Mouse (Mus musculus) adrenal gland, postnatal 14 days (tissue): ENCODE data around the gene Gpr87. TPM values are rescaled to one million over a fixed set of nuclear protein-coding genes. Genes with fewer than 3 reads are reported as not detected.

ENCODE experiments used
- DNase-seq: peaks from one replicate; pipeline ENCODE4 v3.0.0; 2021; ENCODE audit warnings: mixed read lengths
- long read RNA-seq, 2 experiments: library from polyadenylated mRNA; stranded (forward); transcript quantifications; one replicate each; pipeline ENCODE4 v2.0.0; 2021
- total RNA-seq: library from RNA; stranded (reverse); gene quantifications from 2 replicates; pipeline ENCODE4 v1.2.3, GENCODE M21; 2021

Gene Gpr87
- not detected in 2 replicates for total RNA-seq
- long read RNA-seq, experiment 1, result 0 reads
- long read RNA-seq, experiment 2, result 0 reads

DNA sequence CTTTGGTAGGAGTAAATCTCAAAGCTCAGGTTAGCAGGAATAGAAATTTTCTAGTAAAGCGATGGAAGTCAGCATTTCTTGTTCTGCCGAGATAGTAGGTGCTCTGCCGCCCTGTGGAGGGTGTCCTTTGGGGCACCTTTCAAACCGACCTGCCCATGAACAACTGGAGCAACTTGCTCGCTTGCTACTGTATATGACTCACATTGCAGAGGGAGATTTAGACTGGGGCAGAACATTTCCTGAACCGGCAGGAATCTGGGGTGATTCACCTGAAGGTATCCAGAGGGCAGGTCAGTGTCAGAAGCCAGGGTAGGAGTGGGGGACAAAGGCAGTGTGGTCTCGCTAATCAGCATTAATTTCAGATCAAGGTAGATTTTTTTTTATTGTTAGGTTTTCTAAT lies at the start of gene Gpr87:
Gene Gpr87 (minus strand): TSS at position 167 of the 400 bp plus-strand sequence.
- no peak for DNase-seq

DNA sequence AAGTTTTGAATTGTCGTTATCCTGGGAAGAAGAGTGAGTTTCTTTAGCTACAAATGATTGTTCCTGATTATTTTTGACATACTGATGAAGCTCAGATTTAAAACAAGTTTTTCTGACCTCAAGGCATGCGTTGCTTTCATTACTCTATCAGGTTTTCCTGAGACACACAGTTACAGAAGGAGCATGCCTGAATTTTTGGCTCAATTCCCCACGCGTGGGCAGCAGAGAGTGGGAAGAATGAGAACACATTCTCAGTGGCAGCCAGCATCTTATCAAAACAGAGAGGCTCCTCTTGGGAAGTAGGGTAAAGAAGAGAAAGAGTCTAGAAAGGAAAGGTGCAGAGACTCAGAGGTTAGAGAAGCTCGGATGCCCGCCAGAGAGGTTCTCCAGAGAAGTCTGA lies 48.5 kb upstream of the Gpr87 start:
- DNase-seq, result no peak

DNA sequence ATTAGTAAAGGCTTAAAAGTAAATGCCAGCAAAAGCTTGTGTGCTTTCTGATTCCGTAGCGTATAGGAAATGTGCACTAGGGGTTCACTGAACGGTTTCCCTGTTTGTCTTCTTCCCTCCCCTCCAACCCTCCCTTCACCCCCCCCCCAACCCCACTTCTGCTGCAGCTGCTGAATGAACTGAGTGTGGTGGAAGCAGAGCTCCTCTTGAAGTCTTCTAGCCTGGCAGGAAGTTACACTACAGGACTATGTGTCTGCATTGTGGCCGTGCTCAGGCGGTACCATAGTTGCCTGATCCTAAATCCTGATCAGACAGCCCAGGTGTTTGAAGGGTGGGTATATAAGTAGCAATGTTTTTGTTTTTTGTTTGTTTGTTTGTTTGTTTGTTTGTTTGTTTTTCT lies 40.0 kb upstream of the Gpr87 start:
- DNase-seq, result no peak

DNA sequence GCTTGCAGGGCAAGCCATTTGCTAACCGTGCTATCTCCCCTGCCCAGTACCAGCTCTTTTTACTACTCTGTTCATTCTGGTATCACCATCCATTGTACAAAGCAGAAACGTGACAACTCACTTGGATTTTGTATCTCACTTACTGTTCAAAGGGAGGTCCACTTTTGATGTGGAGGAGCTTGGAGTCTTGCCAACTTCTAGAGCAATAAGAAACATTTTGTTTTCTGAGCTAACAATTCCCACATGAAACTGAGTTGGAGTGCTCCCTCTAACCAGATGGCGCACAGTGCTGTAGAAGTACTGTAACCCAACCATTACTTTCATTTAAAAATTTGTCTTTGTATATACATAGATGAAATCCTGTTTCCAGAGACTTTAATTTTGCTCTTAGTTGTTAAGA lies 36.0 kb upstream of the Gpr87 start:
- DNase-seq, result no peak

DNA sequence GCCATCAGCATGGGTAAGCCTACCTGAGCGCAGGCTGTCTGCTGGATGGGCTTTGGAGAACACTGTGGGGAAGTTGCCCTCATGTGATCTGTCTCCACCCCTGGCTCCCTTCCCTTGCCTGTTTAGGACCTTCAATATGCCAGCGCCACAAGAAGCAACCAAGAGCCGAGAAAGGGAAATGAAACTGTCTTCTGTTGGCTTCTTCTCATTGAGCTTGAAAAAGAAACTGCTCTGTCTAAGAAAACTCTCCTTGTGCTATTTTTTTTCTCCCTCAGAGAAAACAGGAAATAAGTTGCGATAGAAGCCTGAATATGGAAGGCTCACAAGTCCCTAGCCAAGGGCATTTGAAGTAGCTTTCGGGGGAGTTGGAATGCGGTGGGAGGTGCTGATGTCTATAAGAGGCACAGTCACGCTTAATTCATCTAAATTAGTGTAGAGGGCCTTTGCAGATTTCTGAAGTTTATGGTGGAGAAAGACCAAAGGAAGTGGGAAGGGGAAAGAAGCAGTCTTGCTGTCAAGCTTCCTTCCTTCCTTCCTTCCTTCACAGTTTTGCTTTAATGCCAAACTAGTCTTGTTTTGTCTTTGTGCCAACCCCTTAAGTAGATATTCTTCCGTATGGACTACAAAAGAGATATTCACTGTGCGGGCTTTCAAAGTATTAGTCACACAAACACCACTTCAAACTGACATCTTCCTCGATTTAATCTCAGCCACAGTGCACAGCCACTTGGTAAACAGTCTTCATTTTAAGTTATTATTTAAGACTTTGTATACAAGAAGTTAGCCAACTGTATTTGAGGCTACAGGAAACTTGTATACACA lies 34.0 kb upstream of the Gpr87 start:
- no peak for DNase-seq

DNA sequence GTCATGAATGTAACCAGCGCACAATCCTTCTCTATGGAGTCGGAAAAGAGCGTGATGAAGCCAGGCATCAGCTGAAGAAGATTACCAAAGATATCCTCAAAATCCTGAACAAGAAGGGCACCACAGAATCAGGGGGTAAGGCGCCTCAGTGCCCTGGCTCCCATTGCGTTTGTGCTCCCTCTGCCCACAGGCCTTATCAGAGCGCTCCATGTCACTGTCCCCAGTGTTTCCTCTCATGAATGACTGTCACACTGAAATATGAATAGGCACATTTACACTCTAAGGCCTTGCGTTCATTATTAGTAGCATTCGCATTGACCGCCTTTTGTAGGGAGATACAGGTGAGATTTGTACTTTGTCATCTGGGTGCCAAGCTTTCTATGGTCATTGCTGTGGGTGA lies 32.8 kb upstream of the Gpr87 start:
- DNase-seq, result no peak

DNA sequence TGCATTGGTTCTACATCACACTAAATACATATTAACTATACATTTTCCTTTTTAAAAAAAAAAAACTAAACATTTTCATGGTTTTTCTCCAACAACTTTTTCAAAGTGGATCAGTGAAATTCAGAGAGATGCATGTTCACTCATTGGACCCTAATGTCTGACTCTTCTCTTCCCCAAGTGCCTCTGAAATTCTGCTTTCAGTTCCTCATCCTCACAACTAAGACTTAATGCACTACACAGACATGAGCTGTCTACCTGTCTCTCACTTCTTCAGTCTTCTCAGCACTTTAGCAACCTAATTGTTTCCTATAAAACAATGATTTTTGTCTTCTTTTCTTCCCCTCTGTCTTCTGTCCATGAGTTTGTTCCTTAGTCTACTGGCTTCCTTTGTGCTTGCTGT lies 30.5 kb upstream of the Gpr87 start:
- DNase-seq, result no peak

DNA sequence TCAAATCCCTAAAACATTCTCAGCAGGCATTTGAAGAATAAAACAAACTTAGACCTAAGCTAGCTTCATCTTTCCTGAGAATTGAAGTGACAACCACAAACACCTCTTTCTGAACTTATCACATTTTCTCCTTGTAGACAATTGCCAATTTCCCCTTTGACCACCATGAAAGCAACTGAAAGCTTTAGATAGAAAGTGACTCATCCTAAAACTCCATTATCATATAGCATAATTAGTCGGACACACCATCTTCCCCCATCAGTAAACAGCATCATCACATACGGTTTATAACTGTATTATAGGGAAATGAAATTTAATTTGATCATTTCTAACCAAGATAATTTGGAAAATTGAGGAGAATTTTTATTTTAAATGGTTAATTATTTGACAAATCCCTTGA lies 27.4 kb upstream of the Gpr87 start:
- DNase-seq, result no peak

DNA sequence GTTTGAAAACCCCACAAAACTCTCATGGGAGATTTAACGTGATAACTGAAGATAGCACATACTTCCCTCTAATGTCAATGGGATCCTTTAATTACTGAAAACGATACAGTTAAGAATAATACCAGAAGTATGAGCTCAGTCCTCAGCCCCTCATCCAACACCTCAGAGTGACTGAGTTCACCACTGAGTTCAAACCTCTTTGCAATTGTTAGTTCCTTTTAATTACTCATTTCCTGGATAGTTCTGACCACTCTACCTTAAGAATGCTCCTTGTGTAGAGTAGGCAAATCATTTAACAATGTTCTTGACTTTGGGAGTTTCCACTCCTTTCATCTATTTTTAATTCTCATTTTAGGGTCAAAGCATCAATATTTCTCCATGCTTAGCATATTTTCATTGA lies 24.4 kb upstream of the Gpr87 start:
- no peak for DNase-seq

DNA sequence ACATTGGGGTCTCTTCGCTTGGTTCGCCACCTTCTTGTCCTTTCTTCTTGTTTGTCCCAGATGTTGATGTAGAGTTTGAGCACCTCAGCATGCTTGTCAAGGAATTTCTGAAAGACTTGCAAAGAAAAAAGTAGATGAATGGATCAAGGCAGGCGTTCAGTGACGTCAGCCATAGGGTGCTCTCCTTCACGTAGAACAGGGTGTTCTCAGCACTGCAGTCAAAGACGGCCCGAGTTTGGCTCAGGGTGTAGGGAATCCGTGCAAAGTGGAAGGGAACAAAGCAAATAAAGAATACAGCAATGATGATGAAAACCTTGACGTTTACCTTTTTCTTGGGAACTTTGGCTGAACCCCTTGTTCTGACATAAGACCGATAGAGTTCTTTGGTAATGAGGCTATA lies 22.3 kb upstream of the Gpr87 start:
- DNase-seq, result no peak

DNA sequence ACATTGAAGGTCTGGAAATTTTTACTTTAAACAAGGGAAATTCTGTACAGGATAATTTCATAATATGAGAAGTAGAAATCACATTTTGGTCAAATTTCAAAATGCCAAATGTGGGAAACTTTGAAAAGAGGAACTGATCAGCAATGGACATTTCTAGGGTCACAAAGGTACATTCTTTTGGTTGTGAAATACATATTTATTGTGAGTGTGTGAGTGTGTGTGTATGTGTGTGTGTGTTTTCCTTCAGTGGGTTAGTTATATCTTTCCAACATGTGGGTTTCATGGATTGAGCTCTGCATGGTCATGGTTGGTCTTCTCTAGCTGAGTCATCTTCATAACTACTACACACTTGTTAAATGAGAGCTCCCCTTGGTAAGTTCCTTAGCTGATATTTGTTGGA lies 17.5 kb upstream of the Gpr87 start:
- no peak for DNase-seq

DNA sequence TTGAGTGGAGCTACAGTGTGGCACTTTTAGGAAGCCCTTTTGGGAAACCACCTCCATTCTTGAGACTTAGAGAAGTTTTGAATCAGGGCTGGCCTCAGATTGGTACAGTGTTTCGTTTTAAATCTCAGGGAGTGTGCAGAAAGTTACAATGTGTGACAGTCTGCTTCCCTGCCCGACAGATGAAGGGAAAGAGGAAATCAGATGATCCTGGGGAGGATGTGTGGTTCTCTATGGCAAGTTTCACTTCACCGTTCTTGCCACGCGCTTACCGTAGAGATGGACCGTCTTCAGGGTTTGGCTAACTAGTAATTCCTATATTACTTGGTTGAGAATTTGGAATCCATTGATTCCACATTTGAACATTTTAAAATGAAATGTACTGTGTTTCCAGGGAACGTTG lies 16.9 kb upstream of the Gpr87 start:
- no peak for DNase-seq

DNA sequence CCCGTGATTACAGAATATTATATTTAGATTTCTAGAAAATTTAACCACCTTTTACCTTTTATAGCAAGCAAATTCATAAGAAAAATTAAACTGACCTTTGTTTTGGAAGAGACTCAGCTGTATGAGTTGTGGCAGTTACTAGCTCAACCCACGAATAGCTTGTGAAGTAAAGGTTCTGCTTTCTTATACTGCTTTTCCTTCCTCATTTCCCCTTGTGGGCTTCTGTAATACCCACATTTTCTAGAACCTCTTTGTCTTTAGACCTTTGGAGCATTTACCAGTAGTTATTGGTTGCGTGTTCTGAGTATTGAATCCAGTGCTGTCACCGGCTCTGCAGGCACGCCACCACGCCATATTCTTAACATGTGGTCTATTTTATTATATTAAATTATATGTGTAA lies 15.8 kb upstream of the Gpr87 start, which contains the start of gene P2ry13:
Gene P2ry13 (minus strand): TSS at position 156 of the 400 bp plus-strand sequence.
- no peak for DNase-seq

DNA sequence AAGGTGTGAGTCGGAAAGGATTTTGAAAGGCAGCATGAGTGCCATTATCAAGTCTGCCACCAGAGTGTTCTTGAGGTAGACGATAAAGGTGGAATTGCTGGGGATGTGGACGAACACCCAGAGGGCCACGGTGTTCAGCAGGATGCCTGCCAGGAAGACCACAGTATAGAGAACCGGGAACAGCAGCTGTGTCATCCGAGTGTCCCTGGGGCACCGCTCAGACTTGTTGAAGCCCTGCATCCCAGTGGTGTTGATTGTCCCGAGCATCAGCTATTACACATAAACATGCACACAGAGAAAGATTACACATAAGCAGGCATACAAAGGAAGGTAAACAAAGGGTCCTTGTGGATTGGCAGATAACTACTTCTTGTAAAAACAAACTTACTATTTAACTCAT lies 15.2 kb upstream of the Gpr87 start:
- no peak for DNase-seq

DNA sequence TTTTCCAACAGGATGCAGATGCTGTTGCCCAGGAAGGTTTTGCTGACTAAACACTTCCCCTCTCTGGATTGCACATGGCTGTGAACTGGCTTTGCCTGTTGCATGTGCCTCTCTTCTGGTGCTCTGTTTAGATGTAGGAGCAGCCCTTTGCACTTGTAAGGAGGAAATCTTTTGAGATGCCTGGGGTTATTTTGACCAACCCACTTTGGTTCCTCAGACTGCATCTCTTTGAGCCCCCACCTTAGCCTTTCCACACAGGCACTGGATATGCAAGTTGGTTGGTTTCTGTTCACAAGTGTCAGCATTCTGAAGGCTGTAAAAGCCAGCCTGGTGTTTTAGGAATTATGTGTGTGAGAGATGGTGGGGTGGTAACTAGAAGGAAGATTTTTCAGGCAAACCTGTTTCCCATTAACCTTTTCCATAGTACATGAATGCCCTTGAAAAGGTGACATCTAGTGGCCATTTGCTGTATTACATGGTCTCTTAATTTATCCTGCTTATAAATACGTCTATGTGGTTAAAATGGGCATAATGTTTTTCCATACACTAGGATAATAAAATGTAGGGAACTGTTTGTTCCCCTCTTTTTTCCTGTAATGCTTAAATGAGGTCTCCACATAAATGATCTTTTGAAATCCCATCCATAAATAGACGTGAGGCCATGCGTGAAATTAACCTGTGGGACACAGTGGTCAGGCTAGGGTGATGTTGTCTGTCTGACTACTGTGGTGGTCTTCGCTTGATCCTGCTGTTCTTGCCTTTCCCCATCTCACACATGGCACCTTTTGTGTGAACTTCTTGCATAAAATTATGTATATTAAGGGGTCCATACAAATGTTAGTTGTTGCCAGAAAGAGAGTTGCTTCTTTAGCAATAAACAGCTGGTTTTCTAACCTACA lies 14.0 kb upstream of the Gpr87 start:
- no peak for DNase-seq

DNA sequence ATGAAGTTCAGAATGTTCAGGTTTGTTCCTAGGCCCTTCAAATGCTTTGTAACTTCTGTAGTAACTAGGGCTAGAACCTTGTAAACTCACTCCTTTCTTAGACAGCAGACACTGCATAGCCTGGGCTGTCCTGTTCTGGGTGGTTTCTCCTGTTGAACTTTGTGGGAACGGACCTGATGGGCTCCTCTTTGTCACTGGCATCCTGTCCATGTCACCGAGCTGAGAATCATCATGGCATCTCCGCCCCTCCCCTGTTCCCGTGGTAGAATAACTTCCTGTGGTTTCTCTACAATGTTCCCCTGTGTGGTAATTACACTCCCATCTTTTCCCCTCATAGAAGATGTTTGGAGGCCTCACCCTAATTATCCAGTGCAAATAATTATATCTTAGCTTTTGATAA lies 11.0 kb upstream of the Gpr87 start:
- no peak for DNase-seq

DNA sequence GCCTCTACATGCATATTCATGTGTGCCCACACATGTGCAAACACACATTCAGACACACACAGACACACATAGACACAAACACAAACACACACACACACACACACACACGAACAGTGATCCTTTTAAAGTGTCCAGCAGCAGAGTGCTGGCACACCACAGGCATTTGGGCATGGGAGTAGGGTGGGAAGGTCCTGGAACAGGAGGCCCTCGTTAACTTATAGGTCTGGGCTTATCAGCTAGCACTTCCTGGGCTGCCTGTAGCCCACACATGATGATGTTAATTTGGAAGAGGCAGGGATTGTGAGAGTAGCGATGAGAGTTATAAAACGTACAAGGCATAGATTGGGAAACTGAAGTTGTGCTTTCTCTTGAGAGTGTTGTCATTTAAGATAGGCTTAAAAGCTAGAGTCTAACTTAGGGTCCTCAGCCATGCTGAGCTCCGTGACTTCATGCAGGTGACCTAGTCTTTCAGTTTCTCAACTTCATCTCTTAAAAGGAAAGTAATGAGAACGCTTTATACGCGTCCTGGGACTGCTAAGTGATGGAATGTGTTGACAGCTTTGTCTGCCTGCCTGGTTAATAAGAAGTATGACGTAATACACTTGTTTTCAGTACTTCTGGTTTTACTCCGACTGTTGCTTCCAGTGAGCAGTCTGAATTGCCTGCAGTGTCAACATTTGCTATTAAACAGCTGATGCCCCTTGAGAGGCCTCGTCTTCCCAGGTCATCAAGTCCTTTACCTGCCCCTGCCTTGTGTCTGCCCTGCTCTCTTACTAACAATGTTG lies 10.0 kb upstream of the Gpr87 start:
- DNase-seq, result no peak

DNA sequence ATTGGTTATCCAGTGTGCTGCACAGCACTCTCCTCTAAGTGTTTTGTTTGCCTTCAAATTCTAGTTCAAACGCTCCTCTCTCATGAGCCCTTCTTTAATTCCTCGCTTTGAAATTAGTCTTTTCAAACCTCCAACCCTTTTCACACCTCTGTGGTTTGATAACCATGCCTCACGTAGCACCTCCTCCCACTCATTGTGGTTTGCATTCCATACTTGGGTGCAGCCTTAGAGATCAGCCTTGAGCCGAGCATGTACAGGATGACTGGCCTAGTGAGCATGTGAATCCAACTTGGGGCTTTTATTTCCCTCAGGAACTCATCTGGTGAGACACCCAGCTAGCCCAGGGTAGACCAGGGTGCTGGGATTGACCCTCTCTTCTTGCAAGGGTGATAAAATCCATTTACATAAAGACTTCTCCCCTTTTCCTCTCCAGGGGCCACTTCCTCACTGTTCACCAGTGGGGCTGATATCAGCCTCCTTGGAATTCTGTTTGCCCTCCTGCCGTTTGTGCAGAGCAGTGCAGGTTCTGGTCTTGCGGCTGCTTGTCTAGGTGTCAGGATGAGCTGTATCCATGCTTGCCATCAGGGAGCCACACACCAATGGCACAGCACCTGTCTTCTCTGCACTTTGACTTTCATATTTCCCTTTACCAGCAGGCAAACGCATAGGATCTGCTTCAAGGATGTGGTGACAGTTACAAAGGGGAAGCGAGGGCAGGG lies 9.1 kb upstream of the Gpr87 start:
- DNase-seq, result no peak

DNA sequence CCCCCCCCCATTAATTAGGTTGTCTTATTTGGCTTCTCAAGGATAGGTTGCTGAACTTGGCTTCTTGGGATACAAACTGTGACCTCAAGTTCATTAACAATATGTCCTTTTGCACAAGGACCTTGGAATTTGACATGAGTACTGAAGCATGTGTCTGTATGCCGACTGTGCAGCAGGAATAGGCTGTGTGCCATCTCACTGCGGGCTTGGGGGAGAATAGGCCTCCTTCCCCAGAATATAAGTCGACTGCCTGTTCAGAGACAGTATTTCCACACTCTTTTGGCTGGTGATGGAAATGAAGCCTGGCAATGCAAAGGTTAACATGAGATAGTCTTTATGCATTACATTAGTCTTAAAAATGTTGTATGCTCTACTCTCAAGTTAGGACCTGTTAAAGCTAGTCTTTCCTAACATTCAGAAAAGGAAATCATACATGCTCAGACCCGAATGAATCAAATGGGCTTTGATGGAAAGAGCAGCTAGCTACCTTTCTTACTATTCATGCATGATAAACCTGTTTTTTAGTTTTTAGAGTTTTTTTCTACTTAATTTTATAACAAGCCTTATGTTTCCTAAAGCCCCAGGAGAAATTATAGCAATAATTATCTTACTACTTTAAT lies 2.5 kb upstream of the Gpr87 start:
- DNase-seq, result no peak

DNA sequence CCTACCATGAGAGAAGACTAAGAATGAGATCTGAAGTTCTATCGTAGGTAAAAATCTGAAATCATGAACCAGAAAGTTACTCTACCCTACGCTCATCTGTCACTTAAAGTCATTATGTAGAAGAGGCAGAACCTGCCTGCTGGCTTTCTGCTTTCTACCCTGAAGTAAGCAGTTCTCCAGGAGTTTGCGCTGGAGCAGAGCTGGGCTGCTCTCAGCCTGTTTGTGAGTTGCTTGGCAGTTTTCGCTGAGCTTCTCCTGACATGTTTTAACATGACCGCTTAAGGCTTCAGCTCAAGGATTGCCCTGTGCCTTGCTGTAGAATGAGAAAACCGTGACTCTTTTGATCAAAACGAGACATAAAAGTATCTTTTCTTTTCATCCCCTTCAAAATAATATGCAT lies 805 bp downstream of the Gpr87 start:
- DNase-seq, result no peak

DNA sequence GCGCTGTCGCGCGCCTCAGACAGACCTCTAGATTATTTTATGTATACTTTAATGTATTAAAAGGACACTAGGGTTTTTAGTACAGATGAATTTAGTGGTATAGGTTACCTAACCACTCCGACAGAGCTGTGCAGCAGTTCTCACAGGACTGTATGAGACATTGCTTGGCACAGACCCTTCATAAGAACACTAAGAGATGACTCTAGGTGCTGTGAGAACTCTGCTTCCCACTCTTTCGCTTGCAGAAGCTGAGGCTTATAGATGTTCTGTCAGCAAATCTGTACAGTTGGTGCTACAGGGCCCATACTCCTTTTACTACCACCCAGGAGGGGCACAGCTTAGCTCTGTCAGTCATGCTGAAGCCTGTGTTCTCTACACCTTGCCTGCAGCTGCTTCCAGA lies 3.2 kb downstream of the Gpr87 start:
- no peak for DNase-seq
